Mouse (Mus musculus) frontal cortex, postnatal 14 days (tissue): ENCODE measurements at regions not wholly inside any gene's neighbourhood (a gene's known extent, or its start where the extent isn't known, plus 50 kb on each side); places are given as distances from the start of the nearest gene placed in this dataset.

ENCODE experiments used
- DNase-seq, 2 experiments: peaks; one replicate each; pipeline ENCODE4 v3.0.0; 2022; ENCODE audit warnings: low spot score in 2 of 2

DNA sequence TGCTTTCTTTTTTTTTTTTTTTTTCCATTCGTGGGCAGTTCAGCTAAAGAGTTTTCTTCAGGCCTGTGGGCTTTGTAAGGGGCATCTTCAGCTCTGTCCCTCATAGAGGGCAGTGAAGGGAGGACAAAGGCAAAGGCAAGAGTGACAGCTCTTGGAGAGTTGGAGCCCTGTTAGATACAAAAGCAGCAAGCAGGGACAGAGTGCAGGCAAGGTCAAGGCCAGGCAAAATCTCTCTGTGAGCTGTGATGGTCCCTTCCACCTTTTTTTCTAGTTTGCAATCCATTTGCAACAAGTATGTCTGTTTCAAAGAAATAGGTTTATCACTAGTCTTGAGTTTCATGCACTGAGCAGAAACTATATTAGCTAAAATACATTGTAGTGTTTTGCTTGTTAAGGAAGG, 86.2 kb upstream of the P2ry1 start:
- no peak for DNase-seq

DNA sequence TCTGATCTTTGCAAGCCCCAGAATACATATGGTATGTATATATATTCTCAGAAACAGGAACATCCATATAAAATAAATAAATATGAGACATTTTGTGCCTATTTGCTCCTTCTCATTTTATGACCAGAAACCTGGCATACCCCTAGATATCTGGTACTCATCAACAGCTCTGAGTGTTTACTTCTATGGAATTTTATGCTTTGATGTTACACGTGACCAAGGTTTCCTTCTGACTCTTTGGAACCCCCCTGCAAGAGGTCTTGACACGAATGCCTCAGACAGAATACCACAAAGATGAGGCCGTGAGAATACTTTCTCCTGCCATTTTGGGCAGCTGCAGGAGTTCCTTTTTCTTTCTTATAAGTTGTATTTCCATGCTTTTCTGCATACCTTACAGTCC, 85.3 kb upstream of the P2ry1 start:
- no peak for DNase-seq

DNA sequence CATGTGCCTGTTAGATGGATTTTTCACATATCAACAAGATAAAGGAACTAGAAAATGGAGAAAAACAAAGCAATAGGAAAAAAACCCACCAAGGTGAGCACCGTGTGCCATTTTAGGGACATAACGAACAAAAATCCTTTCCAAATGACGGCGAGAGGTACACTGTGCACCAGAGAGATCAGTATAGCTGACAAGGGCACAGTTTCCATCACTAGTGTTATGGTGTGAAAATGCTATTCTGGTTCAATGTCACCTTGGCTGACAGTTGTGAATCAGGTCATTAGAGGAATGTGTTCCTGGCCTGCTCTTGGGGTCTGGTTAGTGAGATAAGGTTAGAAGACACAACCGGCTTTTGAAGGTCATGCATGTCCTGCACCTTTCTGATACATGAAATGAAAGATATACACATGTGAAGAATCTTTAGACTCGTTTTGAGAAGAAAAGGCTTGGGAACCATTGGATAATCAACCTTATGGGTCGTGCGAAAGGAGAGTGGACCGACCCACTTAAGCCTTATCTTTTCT, 76.5 kb upstream of the P2ry1 start:
- no peak for DNase-seq

DNA sequence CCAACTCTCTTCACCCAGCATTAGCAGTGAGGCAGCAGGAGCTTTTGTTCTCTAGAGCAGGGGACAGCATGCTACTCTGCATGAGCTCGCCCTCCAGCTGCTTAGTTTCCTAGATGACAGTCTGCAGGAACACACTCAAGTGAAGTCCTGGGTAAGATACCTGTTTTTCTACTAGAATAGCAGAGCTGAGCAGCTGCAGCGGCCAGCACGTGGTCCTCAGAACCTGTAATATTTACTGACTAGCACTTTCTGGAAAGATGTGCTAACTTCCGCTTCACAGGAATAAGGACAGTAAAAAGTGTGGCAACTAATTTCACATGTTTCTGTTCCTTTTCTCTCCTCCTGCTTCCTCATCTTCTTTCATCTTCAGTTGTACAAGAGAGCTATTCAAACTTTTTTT, 73.7 kb upstream of the P2ry1 start:
- no peak for DNase-seq

DNA sequence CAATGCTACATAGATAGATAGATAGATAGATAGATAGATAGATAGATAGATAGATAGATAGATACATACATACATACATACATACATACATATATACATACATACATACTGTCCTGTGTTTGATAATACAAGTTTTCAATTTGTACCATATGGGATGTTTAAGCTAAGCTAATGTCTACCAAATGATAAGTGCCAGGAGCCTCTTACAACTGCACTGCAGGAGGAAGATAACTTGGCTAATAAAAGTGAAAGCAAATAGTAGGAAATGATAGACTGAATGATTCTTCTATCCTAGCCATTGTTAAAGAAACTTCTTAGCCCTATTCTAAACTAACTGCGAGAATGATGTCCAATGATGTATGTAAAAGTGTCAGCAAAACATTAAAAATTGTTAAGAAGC, 68.1 kb upstream of the P2ry1 start:
- DNase-seq, result no peak

DNA sequence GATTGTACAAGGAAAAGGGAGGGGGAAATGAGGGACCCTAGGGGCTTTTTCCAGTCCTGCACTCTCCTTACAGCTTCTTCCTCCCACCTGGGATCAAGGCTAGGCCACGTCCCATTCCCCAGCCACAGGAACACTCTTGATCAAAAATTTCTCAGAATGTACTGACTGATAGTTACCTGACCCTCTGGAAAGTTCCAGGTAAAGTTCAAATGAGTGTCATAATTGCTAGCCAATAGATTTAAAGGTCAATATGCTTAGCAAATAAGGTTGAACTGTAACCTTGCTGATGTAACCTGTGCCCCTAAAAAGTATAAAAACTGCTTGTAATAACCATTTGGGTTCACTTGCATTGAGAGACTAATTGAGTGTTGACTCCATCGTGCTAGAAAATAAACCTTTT, 61.1 kb upstream of the P2ry1 start:
- DNase-seq, result no peak

DNA sequence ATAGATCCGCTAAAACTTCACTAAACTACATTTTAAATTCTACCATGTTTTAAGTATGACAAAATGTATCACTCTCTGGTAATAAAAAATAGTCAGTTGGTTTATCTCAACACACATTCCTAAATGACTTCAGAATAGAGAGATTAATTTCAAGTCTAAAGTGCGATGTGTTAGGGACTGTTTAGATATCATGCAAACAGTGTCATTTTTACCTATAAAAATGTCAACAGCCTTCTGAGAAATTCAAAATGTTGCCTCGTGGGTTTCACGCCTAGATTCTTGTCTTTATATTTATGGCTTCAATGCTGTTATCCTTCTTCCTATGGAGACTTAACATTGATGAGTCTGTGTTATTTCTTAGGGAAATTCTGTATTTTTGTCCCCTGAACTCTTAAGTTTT, 53.7 kb upstream of the P2ry1 start:
- DNase-seq, result no peak
